Mouse (Mus musculus) cerebellum, adult 2 months (tissue): ENCODE measurements around the gene Zfp536.

ENCODE experiments used
- CTCF ChIP-seq: fragments of 200-500 bp; IDR thresholded peaks from 2 replicates; pipeline ENCODE4 v1.5.1; 2011; ENCODE audit warnings: low read depth, mild to moderate bottlenecking, control low read depth, low read length, moderate library complexity, borderline replicate concordance; ENCODE audit not compliant: insufficient read depth
- POLR2A ChIP-seq: fragments of 200-500 bp; IDR thresholded peaks from 2 replicates; pipeline ENCODE4 v1.6.1; 2011; ENCODE audit warnings: low read length, control low read depth, borderline replicate concordance; ENCODE audit not compliant: insufficient read depth

DNA sequence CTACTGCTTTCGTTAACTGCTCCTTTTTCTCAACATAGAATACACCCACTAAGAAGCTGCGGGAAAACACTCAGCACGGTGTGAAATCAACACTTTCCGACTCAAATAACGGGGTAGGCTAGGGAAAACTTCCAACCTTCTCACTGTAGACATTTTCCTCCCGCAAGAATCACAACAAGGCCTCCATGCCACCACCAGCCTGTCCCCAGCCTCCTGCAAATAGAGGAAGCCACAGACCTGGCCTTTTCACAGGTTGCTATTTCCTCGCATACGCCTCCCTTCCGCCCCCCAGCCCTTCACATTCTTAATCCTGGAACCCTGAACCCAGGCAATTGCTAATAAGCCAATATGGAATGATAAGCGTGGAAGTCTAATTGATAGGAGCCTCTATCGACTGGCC, 124.8 kb downstream of the Zfp536 start:
- no peak for TF ChIP-seq CTCF
- TF ChIP-seq POLR2A, result no peak
